Mouse (Mus musculus): ENCODE measurements around the gene Olfr1501.
"Not testable (repeated sequence)": the region's sequence is repeated elsewhere in the genome, so short reads cannot be mapped to it uniquely, and the experiment has no call there.

The Olfr1501 gene

DNA sequence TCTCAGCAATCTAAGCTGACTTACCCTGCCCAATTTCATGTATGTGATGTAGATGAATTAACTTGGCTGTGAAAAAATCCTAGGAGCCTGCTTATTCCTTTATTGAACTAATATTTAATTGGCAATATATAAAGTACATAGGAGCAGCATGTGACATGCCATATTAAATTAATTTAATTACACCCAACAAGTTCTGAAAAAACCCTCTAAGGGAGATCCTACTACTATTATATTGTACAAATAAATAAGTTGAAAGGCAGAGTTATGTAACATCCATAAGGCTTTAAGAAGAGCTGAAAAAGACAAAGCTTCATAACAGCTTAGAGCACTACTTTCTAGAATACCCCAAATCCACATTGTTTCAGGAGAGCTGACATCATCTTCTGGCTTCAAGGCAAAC, at the start of gene Olfr1501:
TSS of gene Olfr1501 (minus strand) at position 101 of the 400 bp plus-strand sequence.
- not testable (repeated sequence) for DNase-seq

DNA sequence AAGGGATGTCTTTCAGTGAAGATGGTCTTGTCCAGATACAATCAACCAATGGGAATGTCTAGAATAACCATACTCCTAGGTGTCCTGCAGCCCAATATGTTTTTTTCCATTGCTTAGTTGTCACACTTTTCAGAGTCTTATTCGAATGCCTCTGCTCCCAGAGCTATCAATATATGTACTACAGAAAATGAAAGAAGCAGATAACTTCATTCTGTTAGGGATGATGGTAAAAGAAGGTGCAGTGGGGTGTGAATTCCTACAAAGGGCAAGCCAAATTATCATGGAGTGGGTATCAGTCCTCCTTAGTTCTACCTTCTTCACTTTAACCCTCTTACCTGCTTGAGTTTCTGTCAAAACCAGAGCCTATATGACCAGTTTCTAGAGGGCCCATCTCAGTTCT, 47.3 kb upstream of the Olfr1501 start, which contains the start of gene Olfr1504:
TSS of gene Olfr1504 (minus strand) at position 101 of the 400 bp plus-strand sequence.
- no peak for DNase-seq

DNA sequence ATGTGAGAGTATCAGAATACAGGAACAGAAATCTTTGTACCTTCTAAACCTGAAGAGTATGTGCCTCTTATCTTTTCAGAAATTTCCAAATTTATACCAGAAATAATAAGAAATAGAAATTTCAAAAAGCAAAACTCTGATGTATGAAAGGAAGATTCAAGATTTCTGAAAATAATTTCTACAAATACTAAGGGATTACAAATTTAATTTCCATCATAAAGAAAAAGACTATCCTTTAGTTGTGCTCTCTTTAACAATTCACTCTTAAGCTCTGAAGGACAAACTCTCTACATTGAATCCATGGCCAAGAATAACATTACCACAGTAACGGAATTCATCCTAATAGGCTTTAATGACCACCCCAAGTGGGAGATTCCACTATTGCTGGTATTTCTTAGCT, 11.0 kb upstream of the Olfr1501 start, which contains the start of gene Olfr1502:
TSS of gene Olfr1502 (plus strand) at position 301 of the 400 bp plus-strand sequence.
- DNase-seq, result no peak

DNA sequence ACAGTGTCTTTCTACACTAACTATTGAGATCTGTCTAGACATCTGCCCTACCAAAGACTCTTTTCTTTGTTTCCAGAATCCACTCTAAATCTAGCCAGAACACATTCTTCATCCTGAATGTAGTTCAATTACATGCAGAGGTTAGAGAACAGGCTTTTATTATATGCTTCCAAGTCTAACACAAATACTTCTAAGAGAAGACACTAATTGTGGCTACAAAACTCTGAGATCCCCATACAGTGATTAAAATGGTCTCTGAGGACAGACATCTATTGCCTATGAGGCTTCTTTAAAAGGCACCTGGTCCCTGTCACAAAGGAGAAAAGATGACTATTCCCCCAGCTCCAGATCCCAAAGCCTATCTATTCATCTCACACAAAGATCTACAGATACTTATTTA, 20.1 kb downstream of the Olfr1501 start, which contains the start of gene Olfr1500:
TSS of gene Olfr1500 (minus strand) at position 101 of the 400 bp plus-strand sequence.
- DNase-seq, result no peak

DNA sequence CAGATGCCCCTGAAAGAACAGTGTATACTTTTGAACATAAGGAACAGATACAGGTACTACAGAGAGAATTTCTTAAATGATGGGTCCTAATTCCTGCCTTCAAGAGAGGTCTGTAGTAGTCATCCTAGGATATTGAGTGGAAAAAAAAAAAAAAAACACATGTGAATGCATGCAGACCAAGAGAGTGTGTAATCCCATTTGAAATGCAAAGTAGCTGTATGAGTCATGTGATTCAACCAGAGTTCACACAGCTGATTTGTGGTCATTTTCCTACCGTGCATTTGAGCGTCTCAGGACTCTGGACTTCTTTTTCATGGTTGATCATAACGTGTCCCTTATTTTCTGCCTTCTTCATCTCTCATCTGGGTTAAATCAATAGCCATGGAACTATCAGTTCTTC, 22.0 kb downstream of the Olfr1501 start:
- no peak for DNase-seq

DNA sequence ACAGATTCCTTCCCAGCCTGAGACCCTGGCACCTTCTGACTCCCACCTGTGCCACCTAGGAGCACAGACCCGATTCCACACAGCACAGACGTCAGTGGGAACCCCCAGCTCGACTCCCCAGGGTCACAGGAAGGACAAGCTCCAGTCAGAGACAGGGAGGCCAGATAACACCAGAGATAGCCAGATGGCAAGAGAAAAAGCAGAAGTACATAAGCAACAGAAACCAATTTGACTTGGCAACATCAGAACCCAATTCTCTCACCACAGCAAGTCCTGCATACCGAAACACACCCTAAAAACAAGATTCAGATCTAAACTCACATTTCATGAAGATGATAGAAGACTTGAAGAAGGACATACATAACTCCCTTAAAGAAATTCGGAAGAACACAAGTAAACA, 29.6 kb downstream of the Olfr1501 start:
- no peak for DNase-seq

DNA sequence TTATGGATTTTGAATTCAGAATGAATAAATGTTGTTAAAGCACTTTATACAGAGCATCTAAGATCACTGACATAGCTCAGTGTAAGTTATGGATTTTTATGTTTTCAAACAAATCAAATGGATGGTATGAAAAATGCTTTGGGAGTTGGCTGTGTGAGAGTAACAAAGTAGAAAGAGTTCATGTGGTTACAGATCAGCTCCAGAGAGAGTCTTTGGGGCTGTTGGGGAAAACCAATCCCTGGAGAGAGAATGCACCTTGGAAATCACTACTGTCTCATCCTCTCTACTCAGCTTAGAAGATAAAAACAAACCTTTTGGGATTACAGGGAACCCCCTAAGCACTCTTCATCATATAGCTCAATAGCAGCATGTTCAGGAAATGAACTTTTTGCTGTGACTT, 31.1 kb downstream of the Olfr1501 start, which contains the start of gene Olfr1499:
TSS of gene Olfr1499 (minus strand) at position 101 of the 400 bp plus-strand sequence.
- DNase-seq, result no peak

DNA sequence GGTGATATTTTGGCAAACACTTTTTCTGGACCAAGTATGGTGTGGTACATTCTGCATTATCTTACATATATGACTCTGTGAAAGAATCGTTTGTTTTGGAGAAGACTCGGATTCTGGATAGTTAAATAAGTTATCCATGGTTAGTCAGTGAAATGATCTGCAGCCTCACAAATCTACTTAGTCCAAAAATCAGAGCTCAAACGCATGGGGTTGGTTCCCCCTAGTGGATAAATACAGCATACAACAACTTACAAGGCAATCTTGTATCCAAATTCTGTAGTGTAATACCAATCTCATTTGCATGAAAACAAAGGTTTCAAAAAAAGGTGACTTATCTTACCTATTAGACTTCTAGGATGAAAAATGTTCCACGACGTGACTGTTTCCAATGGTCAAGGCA, 31.7 kb downstream of the Olfr1501 start:
- DNase-seq, result no peak

DNA sequence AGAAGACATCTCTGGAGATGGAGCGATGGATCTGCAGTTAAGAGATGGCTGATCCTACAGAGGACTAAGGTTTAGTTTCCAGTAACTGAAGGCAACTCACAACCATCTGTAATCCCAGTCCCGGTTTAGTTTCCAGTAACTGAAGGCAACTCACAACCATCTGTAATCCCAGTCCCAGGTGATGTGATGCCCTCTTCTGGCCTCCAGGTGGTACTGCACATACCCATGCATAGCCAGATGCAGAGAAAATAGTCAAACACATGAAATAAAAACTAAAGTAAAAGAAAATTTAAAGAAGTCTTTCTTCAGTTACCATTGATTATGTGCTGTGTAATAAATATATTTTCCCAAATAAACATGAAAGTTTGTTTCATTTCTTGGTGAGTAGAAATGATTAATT, 37.7 kb downstream of the Olfr1501 start:
- no peak for DNase-seq

DNA sequence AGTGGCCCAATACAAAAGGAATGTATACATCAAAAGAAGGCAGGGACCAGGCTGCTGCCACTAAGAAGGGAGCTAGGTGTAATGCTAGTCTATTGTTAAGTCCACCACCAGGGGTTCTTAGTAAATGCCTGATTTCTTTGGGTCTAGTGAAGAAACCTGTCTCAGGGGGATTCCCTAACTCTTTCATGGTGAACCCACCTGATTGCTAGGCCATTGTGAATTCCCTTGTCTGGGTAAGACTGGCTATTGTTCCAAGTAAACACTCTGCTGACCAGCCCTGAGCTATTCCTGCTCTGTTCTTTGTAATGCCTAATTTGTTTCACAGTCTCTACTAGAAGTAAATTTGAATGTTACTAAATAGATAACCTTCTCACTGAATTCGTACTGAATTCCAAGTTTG, 45.0 kb downstream of the Olfr1501 start:
- DNase-seq, result not testable (repeated sequence)

DNA sequence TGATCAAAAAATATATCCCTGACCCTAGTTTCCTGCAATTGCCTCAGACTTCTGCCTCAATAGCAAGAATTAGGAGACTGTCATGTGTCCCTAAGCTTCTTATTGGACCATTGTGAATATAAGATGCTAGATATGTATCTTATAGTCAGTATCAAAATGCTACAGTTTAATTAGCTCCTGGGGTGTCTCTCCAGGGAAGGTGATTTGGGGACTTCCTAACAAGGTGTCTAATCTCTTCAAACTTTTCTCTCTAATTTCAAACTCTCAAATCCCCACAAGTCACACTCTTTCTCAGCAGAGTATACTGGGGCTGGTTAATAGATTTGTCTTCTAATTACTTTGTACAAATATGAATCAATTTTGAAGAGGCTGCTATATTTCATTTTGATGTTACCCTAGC, 52.4 kb downstream of the Olfr1501 start, which contains the start of gene Olfr1497:
TSS of gene Olfr1497 (minus strand) at position 101 of the 400 bp plus-strand sequence.
- no peak for DNase-seq
